Mouse (Mus musculus) cerebellum, adult 2 months (tissue): ENCODE measurements around the gene Slc13a5.

Experiments used
- CTCF ChIP-seq: fragments of 200-500 bp; IDR thresholded peaks from 2 replicates; pipeline ENCODE4 v1.5.1; 2011; ENCODE audit warnings: low read depth, mild to moderate bottlenecking, control low read depth, low read length, moderate library complexity, borderline replicate concordance; ENCODE audit not compliant: insufficient read depth
- POLR2A ChIP-seq: fragments of 200-500 bp; IDR thresholded peaks from 2 replicates; pipeline ENCODE4 v1.6.1; 2011; ENCODE audit warnings: low read length, control low read depth, borderline replicate concordance; ENCODE audit not compliant: insufficient read depth

DNA sequence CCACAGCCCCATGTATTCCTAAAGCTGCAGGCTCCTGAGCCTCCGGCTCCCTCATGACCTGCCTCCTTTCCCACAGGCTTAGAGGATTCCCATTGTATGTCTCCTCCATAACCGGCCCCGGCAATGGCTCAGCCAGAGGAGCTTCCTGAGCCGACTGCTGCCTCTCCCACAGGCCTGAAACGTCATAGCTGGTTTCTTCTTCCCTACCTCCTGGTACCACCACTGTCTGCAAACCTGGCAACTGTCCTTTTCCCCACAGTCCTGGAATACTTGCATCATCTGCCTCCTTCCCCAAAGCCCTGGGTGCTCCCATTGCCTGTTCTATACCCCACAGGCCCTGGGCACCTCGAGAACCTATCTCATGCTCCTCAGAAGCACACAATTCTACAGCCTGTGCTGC is 61.8 kb downstream of the Slc13a5 start:
- TF ChIP-seq POLR2A (no peak), CTCF (no peak)
